Mouse (Mus musculus) neural tube, embryonic 11.5 days (tissue): ENCODE results near the gene Lrrc8a. TPM values are rescaled to one million over a fixed set of nuclear protein-coding genes. Genes with fewer than 3 reads are reported as not detected.

ENCODE experiments used
- ATAC-seq: fragments of 200-750 bp; cut with Nextera tagmentation; 2 replicates; pipeline ENCODE4 v1.8.0; 2017; ENCODE audit warnings: moderate number of reproducible peaks, mild to moderate bottlenecking, moderate TSS enrichment, moderate library complexity; ENCODE audit not compliant: insufficient read depth, low FRiP score, low TSS enrichment
- DNase-seq: peaks from one replicate; pipeline ENCODE4 v3.0.0-alpha.2; 2015; ENCODE audit warnings: low spot score
- H3K27ac ChIP-seq: fragments of 300-500 bp; sonication (generic); 2 replicates; pipeline ENCODE4 v1.5.1; 2014; ENCODE audit warnings: low read depth, mild to moderate bottlenecking, low read length
- H3K27me3 ChIP-seq: fragments of 300-500 bp; sonication (generic); 2 replicates; pipeline ENCODE4 v1.6.1; 2014; ENCODE audit warnings: mild to moderate bottlenecking, low read length, mixed read lengths; ENCODE audit not compliant: control insufficient read depth, insufficient read depth
- H3K36me3 ChIP-seq: fragments of 300-500 bp; sonication (generic); 2 replicates; pipeline ENCODE4 v1.6.1; 2014; ENCODE audit warnings: mild to moderate bottlenecking, low read length, moderate library complexity, mixed read lengths; ENCODE audit not compliant: control insufficient read depth, insufficient read depth
- H3K4me1 ChIP-seq: fragments of 300-500 bp; sonication (generic); 2 replicates; pipeline ENCODE4 v1.6.1; 2014; ENCODE audit warnings: low read length, mixed read lengths; ENCODE audit not compliant: control insufficient read depth, insufficient read depth
- H3K4me2 ChIP-seq: fragments of 300-500 bp; sonication (generic); 2 replicates; pipeline ENCODE4 v1.6.1; 2014; ENCODE audit warnings: low read depth, mild to moderate bottlenecking, moderate library complexity
- H3K4me3 ChIP-seq: fragments of 300-500 bp; sonication (generic); 2 replicates; pipeline ENCODE4 v1.5.1; 2014; ENCODE audit warnings: low read depth, low read length
- H3K9ac ChIP-seq: fragments of 300-500 bp; sonication (generic); 2 replicates; pipeline ENCODE4 v1.6.1; 2014; ENCODE audit warnings: mild to moderate bottlenecking, low read length
- H3K9me3 ChIP-seq: fragments of 300-500 bp; sonication (generic); 2 replicates; pipeline ENCODE4 v1.6.1; 2016; ENCODE audit warnings: low read length; ENCODE audit not compliant: control insufficient read depth
- WGBS: fragments of 180-500 bp; shearing (Covaris S2); extraction: QIAGEN DNeasy Blood & Tissue Kit; methylation state at CpG from one replicate; pipeline ENCODE4 v1.1.7; 2014; 5-methylcytosine and 5-hydroxymethylcytosine counted together
- polyA plus RNA-seq: library from polyadenylated mRNA; unstranded; fragments of >200 nt; fragmentation: Nextera tagmentation; extraction: Ambion mirVana; gene quantifications from 2 replicates; pipeline ENCODE4 v1.2.1, GENCODE M21; 2014

Gene Lrrc8a
- polyA plus RNA-seq, 1 experiment from 2014 or later: 49.7 TPM

GRCm38 (mm10) chr2:30299525-30299924 is 62.0 kb downstream of the Lrrc8a start:
- Histone ChIP-seq H3K9me3 (no peaks in the 10 kb centered on the region), H3K4me1 (no peaks in the 10 kb centered on the region), H3K4me3 (no peak overlapping the region), H3K9ac (no peak overlapping the region), H3K27ac (no peak overlapping the region), H3K27me3 (no peaks in the 10 kb centered on the region), H3K36me3 (peaks cover 12% of the 10 kb centered on the region), H3K4me2 (no peak overlapping the region)
- 91% methylated on average over 3 of the region's 3 CpGs for WGBS
- ATAC-seq (no peak), DNase-seq (no peak)

- Histone ChIP-seq H3K9ac (no peak overlapping the region), H3K4me2 (no peak overlapping the region), H3K4me1 (no peaks in the 10 kb centered on the region), H3K4me3 (no peak overlapping the region), H3K36me3 (peaks cover 15% of the 10 kb centered on the region), H3K9me3 (no peaks in the 10 kb centered on the region), H3K27me3 (no peaks in the 10 kb centered on the region), H3K27ac (no peak overlapping the region)
- WGBS: 94% methylated on average over 5 of the region's 5 CpGs
- DNase-seq: no peak
- ATAC-seq: no peak
Measured at GRCm38 (mm10) chr2:30299966-30300365, 62.5 kb downstream of the Lrrc8a start.

DNA sequence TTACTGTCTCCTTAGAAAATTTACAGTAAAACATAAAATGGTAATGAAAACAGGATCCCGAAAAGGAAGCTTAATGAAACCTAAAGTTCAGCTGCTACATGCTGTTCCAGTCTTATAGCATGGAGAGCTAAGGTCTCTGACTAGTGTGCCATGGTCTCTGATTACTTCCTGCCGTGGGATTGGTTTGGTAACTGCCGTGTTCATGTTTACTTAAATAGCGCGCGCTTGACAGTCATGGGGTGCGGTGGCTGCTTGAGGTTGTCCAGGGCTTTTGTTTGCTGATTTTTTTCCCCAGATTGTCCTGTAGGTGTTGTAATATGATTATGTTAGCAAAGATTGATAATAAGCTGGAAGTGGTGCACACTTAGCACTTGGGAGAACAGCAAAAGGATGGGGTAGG is 68.6 kb downstream of the Lrrc8a start:
- Histone ChIP-seq H3K27me3 (no peaks in the 10 kb centered on the region), H3K4me1 (no peaks in the 10 kb centered on the region), H3K4me2 (no peak overlapping the region), H3K9me3 (no peaks in the 10 kb centered on the region), H3K27ac (no peak overlapping the region), H3K36me3 (peaks cover 20% of the 10 kb centered on the region), H3K4me3 (no peak overlapping the region), H3K9ac (no peak overlapping the region)
- DNase-seq: no peak
- ATAC-seq: no peak
- WGBS: 94% methylated on average over 7 of the region's 7 CpGs

DNA sequence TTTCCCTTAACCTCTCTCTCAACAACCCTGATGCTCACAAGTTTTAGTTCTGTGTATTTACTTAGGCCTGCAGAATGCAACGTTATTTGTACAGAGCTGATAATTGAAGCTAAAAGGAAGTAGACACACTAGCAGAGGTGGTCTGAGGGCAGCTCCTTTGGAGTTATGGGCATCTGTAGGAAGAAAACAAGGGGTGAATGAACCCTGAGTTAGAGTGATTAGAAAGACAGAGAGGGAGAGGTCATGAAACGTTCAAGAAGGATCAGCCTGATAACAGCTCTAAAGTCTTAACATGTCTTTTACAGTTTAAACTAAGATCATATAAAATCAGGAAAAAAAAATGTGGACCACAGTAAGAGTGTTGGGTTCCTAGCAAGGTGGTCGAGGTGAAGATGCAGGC is 71.8 kb downstream of the Lrrc8a start:
- H3K4me2 ChIP-seq: no peak overlapping the region
- peaks cover 29% of the 10 kb centered on the region for H3K36me3 ChIP-seq
- no peaks in the 10 kb centered on the region for H3K27me3 ChIP-seq
- DNase-seq (no peak), ATAC-seq (no peak)
- no peak overlapping the region for H3K27ac ChIP-seq
- no peaks in the 10 kb centered on the region for H3K4me1 ChIP-seq
- no peak overlapping the region for H3K4me3 ChIP-seq
- no peaks in the 10 kb centered on the region for H3K9me3 ChIP-seq
- no peak overlapping the region for H3K9ac ChIP-seq
- WGBS: 94% methylated on average over 3 of the region's 3 CpGs

GRCm38 (mm10) chr2:30311481-30311880 is 74.0 kb downstream of the Lrrc8a start:
- Histone ChIP-seq H3K27ac (no peak overlapping the region), H3K9me3 (no peaks in the 10 kb centered on the region), H3K4me2 (no peak overlapping the region), H3K27me3 (no peaks in the 10 kb centered on the region), H3K36me3 (peaks cover 28% of the 10 kb centered on the region), H3K9ac (no peak overlapping the region), H3K4me1 (no peaks in the 10 kb centered on the region), H3K4me3 (no peak overlapping the region)
- WGBS: 98% methylated on average over 2 of the region's 2 CpGs
- DNase-seq: no peak
- ATAC-seq: no peak

Other genes with a start within 250 kb of the Lrrc8a start
- gene Wdr34, start 188.8 kb upstream of the Lrrc8a start, polyA plus RNA-seq: 29.3 and 30.6 TPM in 2 replicates
- 647 and 654 TPM in 2 replicates for gene Set, start 180.3 kb upstream of the Lrrc8a start, polyA plus RNA-seq
- 6.7 and 7.0 TPM in 2 replicates for gene Pkn3, start 160.0 kb upstream of the Lrrc8a start, polyA plus RNA-seq
- 28.3 and 31.1 TPM in 2 replicates for gene Zdhhc12, start 144.1 kb upstream of the Lrrc8a start, polyA plus RNA-seq
- gene Zer1, start 113.1 kb upstream of the Lrrc8a start, polyA plus RNA-seq: 5.4 and 5.9 TPM in 2 replicates
- 12.4 and 15.3 TPM in 2 replicates for gene Tbc1d13, start 104.0 kb upstream of the Lrrc8a start, polyA plus RNA-seq
- 14.6 and 15.2 TPM in 2 replicates for gene Endog, start 66.2 kb upstream of the Lrrc8a start, polyA plus RNA-seq
- 70.8 and 75.2 TPM in 2 replicates for gene Spout1, start 59.3 kb upstream of the Lrrc8a start, polyA plus RNA-seq
- gene Kyat1, start 31.9 kb upstream of the Lrrc8a start, polyA plus RNA-seq: 10.5 and 12.0 TPM in 2 replicates
- gene Gm28035, start 2.9 kb downstream of the Lrrc8a start, polyA plus RNA-seq: 0.17 TPM in 1 of 2 replicates, not detected in the other
- 2.3 and 2.5 TPM in 2 replicates for gene Phyhd1, start 28.5 kb downstream of the Lrrc8a start, polyA plus RNA-seq
- not detected in 2 replicates for gene Gm28038, start 43.3 kb downstream of the Lrrc8a start, polyA plus RNA-seq
- gene Dolk, start 48.6 kb downstream of the Lrrc8a start, polyA plus RNA-seq: 23.9 and 27.9 TPM in 2 replicates
- 57.3 and 60.0 TPM in 2 replicates for gene Nup188, start 48.7 kb downstream of the Lrrc8a start, polyA plus RNA-seq
- 58.2 and 61.6 TPM in 2 replicates for gene Sh3glb2, start 121.6 kb downstream of the Lrrc8a start, polyA plus RNA-seq
- gene Miga2, start 126.5 kb downstream of the Lrrc8a start, polyA plus RNA-seq: 23.2 and 27.5 TPM in 2 replicates
- gene Dolpp1, start 154.5 kb downstream of the Lrrc8a start, polyA plus RNA-seq: 48.6 and 51.1 TPM in 2 replicates
- 27.4 and 29.1 TPM in 2 replicates for gene Crat, start 178.1 kb downstream of the Lrrc8a start, polyA plus RNA-seq
- gene Ptpa, start 178.3 kb downstream of the Lrrc8a start, polyA plus RNA-seq: 63.2 and 64.2 TPM in 2 replicates
- 10.5 and 11.9 TPM in 2 replicates for gene Ier5l, start 236.5 kb downstream of the Lrrc8a start, polyA plus RNA-seq